Mouse (Mus musculus) testis, adult 2 months (tissue): Measurements from ENCODE around the gene Fbxl21.

Experiments used
- CTCF ChIP-seq: fragments of 200-500 bp; IDR thresholded peaks from 2 replicates; pipeline ENCODE4 v1.5.1; 2012; ENCODE audit warnings: low read depth, mild to moderate bottlenecking, inconsistent platforms, low read length, moderate library complexity; ENCODE audit not compliant: control insufficient read depth, insufficient read depth, insufficient replicate concordance
- POLR2A ChIP-seq: fragments of 200-500 bp; IDR thresholded peaks from 2 replicates; pipeline ENCODE4 v1.6.1; 2012; ENCODE audit warnings: low read depth, mild to moderate bottlenecking, inconsistent platforms, low read length, moderate library complexity; ENCODE audit not compliant: control insufficient read depth

DNA sequence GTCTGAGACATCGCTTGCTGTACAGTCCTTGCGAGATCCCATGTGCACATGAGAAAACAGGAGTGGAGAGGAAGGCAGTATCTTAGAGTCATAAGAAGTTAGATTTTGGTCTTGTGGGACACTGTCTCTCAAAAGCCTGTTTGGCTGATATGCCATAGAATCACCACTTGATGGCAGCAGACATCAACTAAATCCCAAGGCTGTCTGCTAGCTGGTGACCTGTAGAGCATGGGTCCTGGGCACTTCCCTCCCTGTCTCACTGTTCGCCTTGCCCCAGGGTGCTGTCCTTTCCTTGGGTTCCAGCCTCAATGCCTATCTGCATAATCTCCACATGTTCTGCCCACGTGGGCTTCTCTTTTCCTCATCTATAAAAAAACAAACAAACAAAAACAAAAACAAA lies 46.9 kb upstream of the Fbxl21 start:
- TF ChIP-seq CTCF = peak; percentile 36; the same call in 1 of the 2 replicates
- TF ChIP-seq POLR2A = no peak
